Mouse (Mus musculus) olfactory bulb, adult 2 months (tissue): Measurements from ENCODE around the gene Cit. TPM values are rescaled to one million over a fixed set of nuclear protein-coding genes. Genes with fewer than 3 reads are reported as not detected.
A peak's percentile ranks its signal among the peaks of the same experiment; 100 is the strongest.

ENCODE experiments used
- H3K27ac ChIP-seq: fragments of 200-500 bp; 2 replicates; pipeline ENCODE4 v1.5.1; 2012; ENCODE audit warnings: low read depth, low read length; ENCODE audit not compliant: insufficient read depth
- H3K4me1 ChIP-seq: fragments of 200-500 bp; 2 replicates; pipeline ENCODE4 v1.6.1; 2012; ENCODE audit warnings: low read length; ENCODE audit not compliant: control insufficient read depth, insufficient read depth
- H3K4me3 ChIP-seq: fragments of 200-500 bp; 2 replicates; pipeline ENCODE4 v1.5.1; 2012; ENCODE audit warnings: mild to moderate bottlenecking, low read depth, low read length, moderate library complexity; ENCODE audit not compliant: insufficient read depth
- CTCF ChIP-seq: fragments of 200-500 bp; IDR thresholded peaks from 2 replicates; pipeline ENCODE4 v1.5.1; 2012; ENCODE audit warnings: low read depth, mild to moderate bottlenecking, low read length, moderate library complexity; ENCODE audit not compliant: insufficient read depth
- POLR2A ChIP-seq: fragments of 200-500 bp; IDR thresholded peaks from 2 replicates; pipeline ENCODE4 v1.6.1; 2012; ENCODE audit warnings: mild to moderate bottlenecking, low read depth, low read length, moderate library complexity; ENCODE audit not compliant: insufficient read depth
- WGBS: fragments of 180-500 bp; shearing (Covaris S2); methylation state at CpG from one replicate; pipeline ENCODE4 v1.1.7; 2018; 5-methylcytosine and 5-hydroxymethylcytosine counted together
- polyA plus RNA-seq: library from polyadenylated mRNA; stranded (reverse); fragments of >200 nt; gene quantifications from 2 replicates; pipeline ENCODE4 v1.2.4, GENCODE M21; 2012; ENCODE audit warnings: low replicate concordance; ENCODE audit not compliant: missing spikeins, insufficient read depth, insufficient read length

Cit gene
- polyA plus RNA-seq, 1 experiment: not detected

DNA sequence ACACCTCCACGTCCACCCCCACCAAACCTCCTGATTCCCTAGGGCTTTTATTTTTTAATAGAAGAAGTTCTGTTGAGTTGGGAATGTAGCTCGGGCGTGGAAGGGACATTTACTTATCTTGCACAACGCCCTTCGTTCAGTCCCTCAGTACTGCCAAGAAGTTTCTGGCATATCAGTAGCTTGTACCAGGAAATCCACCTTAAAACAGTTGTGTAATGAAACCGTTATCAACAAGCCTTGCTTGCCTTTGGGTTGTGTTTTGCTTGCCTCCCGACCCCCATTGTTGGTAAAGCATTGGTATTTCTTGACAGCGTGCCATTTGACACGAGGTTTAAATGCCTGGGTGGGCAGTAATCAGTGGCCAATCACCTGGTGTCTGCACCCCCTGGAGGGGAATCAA lies 39.4 kb downstream of the Cit start:
- TF ChIP-seq CTCF (no peak), POLR2A (no peak)
- no peaks in the 10 kb centered on the region for H3K4me1 ChIP-seq
- no peak overlapping the region for H3K27ac ChIP-seq
- H3K4me3 ChIP-seq: no peak overlapping the region
- 89% methylated on average over 9 of the region's 9 CpGs for WGBS

- H3K4me3 ChIP-seq: no peak overlapping the region
- peaks cover 4% of the 10 kb centered on the region for H3K4me1 ChIP-seq
- WGBS: 82% methylated on average over 5 of the region's 5 CpGs
- TF ChIP-seq POLR2A: no peak
- TF ChIP-seq CTCF: no peak
- H3K27ac ChIP-seq: no peak overlapping the region
Observed at GRCm38 (mm10) chr5:115893772-115894171, 48.7 kb downstream of the Cit start.

DNA sequence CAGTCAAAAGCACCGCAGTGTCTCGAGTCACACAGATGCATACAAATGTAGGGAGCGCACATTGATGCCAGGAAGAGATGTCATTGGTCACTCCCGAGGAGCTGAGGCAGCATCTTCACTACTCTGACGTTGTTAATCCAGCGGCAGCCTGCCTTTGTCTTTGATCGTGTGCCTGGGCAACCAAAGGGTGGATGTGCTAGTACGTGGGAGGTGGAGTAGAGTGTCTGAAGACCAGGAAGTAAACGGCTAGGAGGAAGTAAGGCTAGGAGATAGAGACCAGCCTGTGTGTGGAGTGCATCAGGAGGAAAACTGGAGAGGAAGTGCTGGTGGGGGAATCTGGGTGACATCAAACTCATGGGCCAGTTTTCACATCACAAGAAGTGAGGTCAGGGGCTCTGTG lies 52.0 kb downstream of the Cit start:
- no peak overlapping the region for H3K4me3 ChIP-seq
- H3K27ac ChIP-seq: no peak overlapping the region
- no peak for TF ChIP-seq POLR2A
- no peak for TF ChIP-seq CTCF
- whole genome bisulfite sequencing: 57% methylated on average over 9 of the region's 9 CpGs
- H3K4me1 ChIP-seq: no peaks in the 10 kb centered on the region

DNA sequence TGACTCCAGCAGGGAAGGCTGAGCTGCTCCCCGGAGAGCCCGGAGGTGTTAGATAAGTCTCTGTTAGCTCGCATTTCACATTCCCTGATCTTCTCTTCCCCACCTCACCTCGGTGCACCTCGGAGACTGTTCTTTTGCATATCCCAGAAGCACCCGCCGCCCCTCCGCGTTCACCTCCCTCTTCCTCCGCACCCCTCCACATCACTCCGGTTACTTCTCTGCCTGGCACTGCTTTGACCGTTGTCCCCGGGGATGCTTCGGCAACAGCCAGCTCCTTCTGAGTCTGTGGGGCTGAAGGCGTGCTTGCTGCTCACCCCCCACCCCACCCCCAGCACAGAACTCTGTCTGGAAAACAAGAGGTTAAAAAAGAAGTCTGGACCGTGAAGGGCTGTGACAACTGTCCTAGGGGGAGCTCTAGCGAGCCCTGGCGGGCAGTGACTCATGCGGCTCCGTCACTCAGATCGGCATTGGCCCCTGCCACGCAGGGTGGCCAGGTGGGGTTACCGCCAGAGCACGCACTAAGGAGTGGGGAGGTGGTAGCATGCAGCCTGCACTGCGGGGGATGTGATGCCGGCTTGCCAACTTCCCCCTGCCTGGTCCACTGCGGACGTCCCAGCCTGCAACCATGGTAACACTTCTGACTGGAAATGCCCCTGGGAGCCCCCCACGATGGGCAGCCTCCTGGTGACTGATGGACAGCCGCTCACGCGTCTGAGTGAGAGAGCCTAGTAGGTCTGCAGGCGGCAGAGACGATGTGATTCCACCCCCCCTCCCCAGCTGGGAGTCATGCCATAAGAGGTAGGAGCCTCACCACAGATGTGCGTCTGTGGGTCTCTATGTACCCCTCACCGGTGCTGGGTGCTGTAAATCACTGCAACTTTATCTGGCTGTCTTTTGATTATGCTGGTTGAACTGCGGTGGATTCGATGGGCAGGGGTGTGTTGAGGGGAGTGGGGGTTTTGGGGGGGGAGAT lies 62.2 kb downstream of the Cit start:
- TF ChIP-seq CTCF: peak; percentile 35; the same call in 1 of the 2 replicates
- 0 out of 2 replicates have a peak, but pooled peaks have one; percentile 30 for TF ChIP-seq POLR2A
- H3K4me3 ChIP-seq: peak overlapping the region; percentile 86
- WGBS: 3% methylated on average over 38 of the region's 38 CpGs
- H3K4me1 ChIP-seq: peaks cover 20% of the 10 kb centered on the region
- H3K27ac ChIP-seq: peak overlapping the region; percentile 81

- Histone ChIP-seq H3K4me1 (peaks cover 27% of the 10 kb centered on the region), H3K4me3 (peak overlapping the region; percentile 86), H3K27ac (peak overlapping the region; percentile 86)
- TF ChIP-seq CTCF: no peak
- peak; percentile 30; the same call in 1 of the 2 replicates for TF ChIP-seq POLR2A
- 12% methylated on average over 10 of the region's 10 CpGs for WGBS
Observed at GRCm38 (mm10) chr5:115908251-115908650, 63.2 kb downstream of the Cit start.

DNA sequence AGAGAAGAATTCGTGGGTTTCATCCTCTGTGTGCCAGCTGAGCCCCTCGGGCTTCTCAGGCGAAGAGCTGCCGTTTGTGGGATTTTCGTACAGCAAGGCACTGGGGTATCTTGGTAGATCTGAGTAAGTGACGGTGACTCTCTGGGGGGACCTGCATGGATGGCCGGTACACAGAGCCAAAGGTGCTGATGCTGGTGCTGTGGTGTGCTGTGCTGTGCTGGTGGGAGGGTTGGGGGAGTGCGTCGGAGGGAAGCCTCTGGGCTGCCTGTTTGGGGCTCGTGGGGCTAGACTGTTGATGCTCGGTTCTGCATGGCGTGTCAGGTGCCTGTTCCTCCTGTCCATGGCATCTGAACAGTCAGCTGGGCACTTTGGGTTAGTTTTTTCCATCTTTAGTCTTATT lies 63.6 kb downstream of the Cit start:
- WGBS: 16% methylated on average over 12 of the region's 12 CpGs
- H3K4me3 ChIP-seq: peak overlapping the region; percentile 86
- peaks cover 28% of the 10 kb centered on the region for H3K4me1 ChIP-seq
- H3K27ac ChIP-seq: peak overlapping the region; percentile 79
- TF ChIP-seq CTCF: no peak
- no peak for TF ChIP-seq POLR2A

DNA sequence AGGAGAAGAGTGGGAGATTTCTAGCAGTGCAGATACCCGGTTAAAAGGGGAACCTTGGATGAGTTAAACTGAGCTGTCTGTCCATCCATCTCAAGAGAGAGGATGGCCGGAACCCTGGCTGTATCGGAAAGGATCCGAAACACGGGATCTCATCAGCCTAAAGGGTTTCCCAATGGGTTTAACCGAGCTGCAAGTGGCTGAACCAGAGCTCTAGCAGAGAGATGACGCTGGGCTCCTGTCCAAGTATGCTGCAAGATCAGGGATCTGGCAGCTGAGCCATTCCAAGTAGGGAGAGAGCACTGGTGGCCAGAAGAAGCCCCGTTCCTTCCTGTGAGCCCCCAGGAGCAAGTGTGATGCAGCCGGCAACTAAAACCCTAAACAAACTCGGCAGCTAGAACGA lies 64.0 kb downstream of the Cit start:
- no peak for TF ChIP-seq POLR2A
- no peak for TF ChIP-seq CTCF
- 13% methylated on average over 11 of the region's 11 CpGs for WGBS
- Histone ChIP-seq H3K4me1 (peaks cover 32% of the 10 kb centered on the region), H3K4me3 (peak overlapping the region; percentile 86), H3K27ac (peak overlapping the region; percentile 79)

DNA sequence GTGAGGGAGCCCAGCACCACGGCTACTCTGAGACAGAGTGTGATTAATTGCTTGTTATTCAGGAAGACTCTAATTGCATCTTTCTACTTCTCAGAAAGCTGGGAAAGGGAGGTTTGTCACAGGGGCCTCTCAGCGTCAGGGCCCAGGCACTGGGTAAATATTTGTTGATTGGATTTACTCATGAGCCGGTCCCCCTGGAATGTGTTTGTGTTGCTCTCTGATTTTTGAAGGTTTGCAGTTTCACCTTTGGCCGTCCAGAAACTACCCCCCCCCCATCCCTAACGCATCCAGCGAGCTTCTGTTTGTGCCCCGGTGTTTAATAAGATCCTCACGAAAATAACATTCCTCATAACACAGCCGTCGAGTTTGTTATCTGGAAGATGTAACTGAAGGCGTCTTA lies 65.4 kb downstream of the Cit start:
- TF ChIP-seq CTCF (no peak), POLR2A (no peak)
- 30% methylated on average over 11 of the region's 11 CpGs for WGBS
- H3K27ac ChIP-seq: peak overlapping the region; percentile 79
- peaks cover 41% of the 10 kb centered on the region for H3K4me1 ChIP-seq
- peak overlapping the region; percentile 44 for H3K4me3 ChIP-seq

DNA sequence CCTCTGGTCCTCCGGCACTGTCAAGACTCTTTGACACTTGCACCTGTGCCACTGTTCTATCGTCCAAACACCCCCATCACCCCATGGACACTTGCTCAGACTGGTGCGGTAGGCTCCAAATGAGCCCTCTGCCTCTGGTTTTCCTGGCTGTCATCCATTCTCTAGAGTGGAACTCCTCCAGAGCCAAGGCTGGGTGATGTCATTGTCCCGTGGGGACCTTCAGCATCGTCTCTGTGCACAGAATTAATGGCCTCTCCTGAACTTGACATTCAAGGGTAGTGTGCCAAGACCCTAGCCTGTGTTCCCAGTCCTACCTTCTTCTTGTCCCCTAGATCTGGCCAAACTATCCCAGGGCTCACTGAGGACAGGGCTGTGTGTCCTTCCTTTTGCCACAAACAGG lies 70.4 kb downstream of the Cit start:
- TF ChIP-seq POLR2A (no peak), CTCF (no peak)

More for the DNA sequence above, 70.4 kb downstream of the Cit start:
- Histone ChIP-seq H3K4me1 (peaks cover 54% of the 10 kb centered on the region), H3K4me3 (no peak overlapping the region), H3K27ac (no peak overlapping the region)
- WGBS: 57% methylated on average over 5 of the region's 5 CpGs
